Comparison of ENCODE assay signal across 17 mouse cellular contexts in the genomic region with DNA sequence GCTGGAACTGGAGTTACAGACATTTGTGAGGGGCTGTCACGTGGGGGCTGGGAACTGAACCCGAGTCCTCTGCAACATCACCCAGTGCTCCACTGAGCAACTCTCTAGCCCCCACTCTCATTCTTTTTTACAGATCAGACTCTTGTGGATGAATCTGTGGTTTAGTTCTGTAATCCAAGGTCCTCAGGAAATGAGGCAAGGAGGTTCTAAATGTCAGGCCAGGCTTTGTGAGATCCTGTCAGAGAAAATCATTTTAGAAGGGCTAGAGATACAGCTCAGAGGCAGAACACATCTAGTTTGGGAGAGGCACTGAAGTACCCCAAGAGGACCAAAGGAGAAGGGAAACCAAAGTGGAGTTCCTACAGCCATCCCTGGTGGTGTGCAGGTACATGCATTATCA. TPM values are rescaled to one million over a fixed set of nuclear protein-coding genes. Genes with fewer than 3 reads are reported as not detected.
DNase-seq lines count a peak whose midpoint lies in the region; ATAC-seq and TF ChIP-seq lines count a peak whose summit lies in the region.
"Had no signal": no experiment of that assay in that cellular context is flagged by ENCODE, and none has a peak within 500 bp of the region (broad histone marks: within the 10 kb centered on the region; RNA-seq: fewer than 3 reads in every experiment).

No protein-coding gene starts in this region.

- no peak overlapping the region for H3K4me2 ChIP-seq in liver, postnatal 0 days (ENCODE audit: low read depth, low read length)
- no peak overlapping the region for H3K4me2 ChIP-seq in kidney, embryonic 16.5 days (replicated peaks; ENCODE audit: low read depth, low read length)
- H3K4me2 ChIP-seq in intestine, embryonic 15.5 days (replicated peaks), result no peak overlapping the region

- DNase-seq in 416B (ENCODE audit: low read depth), result peak; percentile 80
- DNase-seq in liver, postnatal 0 days, result no peak
- no peak for DNase-seq in cerebellum, adult 8-10 months
- DNase-seq in adrenal gland, postnatal 14 days, result no peak
- DNase-seq: adrenal gland, adult 2 months; cerebellum, adult 11-12 months; cerebellum, postnatal 10 days; forebrain, postnatal 0 days; gastrocnemius, postnatal 14 days; kidney, adult 18-20 months had no signal

- H3K4me3 ChIP-seq in ES-Bruce4 (ENCODE audit: low read depth, low read length), result no peak overlapping the region
- H3K4me3 ChIP-seq in liver, postnatal 0 days (ENCODE audit: low read depth, low read length), result no peak overlapping the region
- H3K4me3 ChIP-seq in kidney, embryonic 16.5 days (ENCODE audit: low read length), result no peak overlapping the region
- no peak overlapping the region for H3K4me3 ChIP-seq in intestine, embryonic 15.5 days (replicated peaks)
- H3K4me3 ChIP-seq: hindbrain, embryonic 15.5 days had no signal

- no peak for TF ChIP-seq POLR2A in ES-Bruce4 (IDR thresholded peaks at IDR 0.05; ENCODE audit: insufficient read depth, low read length)

- TF ChIP-seq CTCF in ES-Bruce4 (IDR thresholded peaks at IDR 0.05; ENCODE audit: low read depth, low read length), result no peak
- no peak for TF ChIP-seq CTCF in liver, postnatal 0 days (IDR thresholded peaks at IDR 0.05; ENCODE audit: low read depth)

- no peaks in the 10 kb centered on the region for H3K9me3 ChIP-seq in ES-Bruce4 (replicated peaks; ENCODE audit: control insufficient read depth, insufficient read depth, low read length, poor library complexity, severe bottlenecking)
- no peaks in the 10 kb centered on the region for H3K9me3 ChIP-seq in liver, postnatal 0 days (ENCODE audit: low read length)
- 0 out of 2 replicates have a peak, but pooled peaks cover 2% of the 10 kb centered on the region for H3K9me3 ChIP-seq in kidney, embryonic 16.5 days (ENCODE audit: low read length)
- no peaks in the 10 kb centered on the region for H3K9me3 ChIP-seq in intestine, embryonic 15.5 days
- H3K9me3 ChIP-seq: embryonic facial prominence, embryonic 12.5 days; hindbrain, embryonic 15.5 days had no signal

- H3K27me3 ChIP-seq in ES-Bruce4 (ENCODE audit: control insufficient read depth, insufficient read depth, low read length, poor library complexity, severe bottlenecking), result no peaks in the 10 kb centered on the region
- H3K27me3 ChIP-seq in liver, postnatal 0 days (ENCODE audit: insufficient read depth, low read length), result no peaks in the 10 kb centered on the region
- no peaks in the 10 kb centered on the region for H3K27me3 ChIP-seq in kidney, embryonic 16.5 days (ENCODE audit: insufficient read depth, low read length)
- H3K27me3 ChIP-seq in intestine, embryonic 15.5 days (replicated peaks), result no peaks in the 10 kb centered on the region
- H3K27me3 ChIP-seq: embryonic facial prominence, embryonic 12.5 days; heart, embryonic 12.5 days; hindbrain, embryonic 15.5 days had no signal

- H3K36me3 ChIP-seq in ES-Bruce4 (ENCODE audit: control insufficient read depth, insufficient read depth, low read length, poor library complexity, severe bottlenecking), result no peaks in the 10 kb centered on the region
- H3K36me3 ChIP-seq in liver, postnatal 0 days (replicated peaks; ENCODE audit: insufficient read depth, low read length), result no peaks in the 10 kb centered on the region; the same call in 1 of the 2 replicates
- H3K36me3 ChIP-seq in kidney, embryonic 16.5 days (ENCODE audit: insufficient read depth, low read length), result 0 out of 2 replicates have a peak, but pooled peaks cover 3% of the 10 kb centered on the region
- no peaks in the 10 kb centered on the region for H3K36me3 ChIP-seq in intestine, embryonic 15.5 days
- H3K36me3 ChIP-seq: embryonic facial prominence, embryonic 12.5 days had no signal

- H3K4me1 ChIP-seq in ES-Bruce4 (ENCODE audit: control insufficient read depth, insufficient read depth, low read length), result peaks cover 4% of the 10 kb centered on the region
- H3K4me1 ChIP-seq in liver, postnatal 0 days (ENCODE audit: insufficient read depth), result peaks cover 14% of the 10 kb centered on the region
- peaks cover 9% of the 10 kb centered on the region for H3K4me1 ChIP-seq in kidney, embryonic 16.5 days (ENCODE audit: insufficient read depth, low read length)
- H3K4me1 ChIP-seq in intestine, embryonic 15.5 days (replicated peaks), result no peaks in the 10 kb centered on the region

- WGBS in liver, postnatal 0 days (ENCODE audit: insufficient replicate concordance), result 39% methylated on average over 2 of the region's 2 CpGs
- 81% methylated on average over 2 of the region's 2 CpGs for WGBS in kidney, embryonic 16.5 days
- 81% methylated on average over 2 of the region's 2 CpGs for WGBS in intestine, embryonic 15.5 days

- peak overlapping the region; percentile 57; the same call in 1 of the 2 replicates for H3K27ac ChIP-seq in ES-Bruce4 (ENCODE audit: insufficient read depth, low read length)
- 0 out of 2 replicates have a peak overlapping the region, but pooled peaks have one; percentile 12 for H3K27ac ChIP-seq in liver, postnatal 0 days (ENCODE audit: low read depth)
- H3K27ac ChIP-seq in kidney, embryonic 16.5 days (ENCODE audit: low read length), result no peak overlapping the region
- no peak overlapping the region for H3K27ac ChIP-seq in intestine, embryonic 15.5 days
- H3K27ac ChIP-seq: embryonic facial prominence, embryonic 12.5 days; hindbrain, embryonic 15.5 days had no signal

- TF ChIP-seq EP300 in ES-Bruce4 (IDR thresholded peaks at IDR 0.05; ENCODE audit: insufficient read depth, low read depth, low read length), result no peak
- TF ChIP-seq EP300 in liver, postnatal 0 days (IDR thresholded peaks at IDR 0.05; ENCODE audit: low read depth), result no peak

- no peak overlapping the region for H3K9ac ChIP-seq in ES-Bruce4 (ENCODE audit: low read depth, poor library complexity, severe bottlenecking)
- H3K9ac ChIP-seq in liver, postnatal 0 days (replicated peaks), result no peak overlapping the region
- no peak overlapping the region for H3K9ac ChIP-seq in kidney, embryonic 16.5 days (replicated peaks; ENCODE audit: low read length)
- H3K9ac ChIP-seq in intestine, embryonic 15.5 days, result no peak overlapping the region
- H3K9ac ChIP-seq: forebrain, postnatal 0 days; hindbrain, embryonic 15.5 days had no signal

- peak; percentile 48 for ATAC-seq in granulocyte monocyte progenitor cell, adult 5-6 weeks (replicated peaks; ENCODE audit: poor library complexity, severe bottlenecking)
- no peak for ATAC-seq in liver, postnatal 0 days
- ATAC-seq in kidney, embryonic 16.5 days (ENCODE audit: low FRiP score, low TSS enrichment), result no peak
- ATAC-seq in intestine, embryonic 15.5 days, result no peak

RNA-seq across cellular contexts. Expression of gene Ino80d, which starts 16.4 kb away (rescaled TPM):
- 31.4 and 32.5 TPM in 2 replicates for polyA plus RNA-seq in ES-Bruce4 (2011; ENCODE audit: insufficient read depth, insufficient read length, low read depth, missing spikeins)
- total RNA-seq in granulocyte monocyte progenitor cell, adult 5-6 weeks (2014; fragmentation: Nextera tagmentation), result 73.8 and 102 TPM in 2 replicates
- 20.6 and 24.0 TPM in 2 replicates for total RNA-seq in granulocyte monocyte progenitor cell, adult 5-6 weeks (2017)
- polyA plus RNA-seq in liver, postnatal 0 days (2015; fragmentation: Nextera tagmentation; extraction: Ambion mirVana), result 2.3 and 2.8 TPM in 2 replicates
- 9.5 and 10.6 TPM in 2 replicates for polyA plus RNA-seq in kidney, embryonic 16.5 days (2015; fragmentation: Nextera tagmentation; extraction: Ambion mirVana)
- polyA plus RNA-seq in intestine, embryonic 15.5 days (2015; fragmentation: Nextera tagmentation; extraction: Ambion mirVana), result 11.5 and 12.4 TPM in 2 replicates
- total RNA-seq in adrenal gland, postnatal 14 days (2021), result 29.3 and 32.2 TPM in 2 replicates

RNA-seq across cellular contexts. Expression of gene Eef1b2, which starts 45.7 kb away (rescaled TPM):
- polyA plus RNA-seq in ES-Bruce4 (2011; ENCODE audit: insufficient read depth, insufficient read length, low read depth, missing spikeins), result 2,024 and 2,095 TPM in 2 replicates
- 1,766 and 1,810 TPM in 2 replicates for total RNA-seq in granulocyte monocyte progenitor cell, adult 5-6 weeks (2014; fragmentation: Nextera tagmentation)
- 3,234 and 3,329 TPM in 2 replicates for total RNA-seq in granulocyte monocyte progenitor cell, adult 5-6 weeks (2017)
- 352 and 364 TPM in 2 replicates for polyA plus RNA-seq in liver, postnatal 0 days (2015; fragmentation: Nextera tagmentation; extraction: Ambion mirVana)
- polyA plus RNA-seq in kidney, embryonic 16.5 days (2015; fragmentation: Nextera tagmentation; extraction: Ambion mirVana), result 533 and 571 TPM in 2 replicates
- 545 and 642 TPM in 2 replicates for polyA plus RNA-seq in intestine, embryonic 15.5 days (2015; fragmentation: Nextera tagmentation; extraction: Ambion mirVana)
- 615 and 729 TPM in 2 replicates for total RNA-seq in adrenal gland, postnatal 14 days (2021)

RNA-seq across cellular contexts. Expression of gene Ndufs1, which starts 45.8 kb away (rescaled TPM):
- polyA plus RNA-seq in ES-Bruce4 (2011; ENCODE audit: insufficient read depth, insufficient read length, low read depth, missing spikeins), result 106 and 110 TPM in 2 replicates
- total RNA-seq in granulocyte monocyte progenitor cell, adult 5-6 weeks (2014; fragmentation: Nextera tagmentation), result 111 and 115 TPM in 2 replicates
- total RNA-seq in granulocyte monocyte progenitor cell, adult 5-6 weeks (2017), result 155 and 156 TPM in 2 replicates
- 88.8 and 102 TPM in 2 replicates for polyA plus RNA-seq in liver, postnatal 0 days (2015; fragmentation: Nextera tagmentation; extraction: Ambion mirVana)
- 188 TPM in 2 replicates for polyA plus RNA-seq in kidney, embryonic 16.5 days (2015; fragmentation: Nextera tagmentation; extraction: Ambion mirVana)
- 168 and 169 TPM in 2 replicates for polyA plus RNA-seq in intestine, embryonic 15.5 days (2015; fragmentation: Nextera tagmentation; extraction: Ambion mirVana)
- total RNA-seq in adrenal gland, postnatal 14 days (2021), result 359 and 361 TPM in 2 replicates

Comparison
In these comparisons a context has a peak if more than half of its experiments do, and no peak if none do; other contexts are left out.
1. H3K27ac ChIP-seq: peak in ES-Bruce4 (single experiment) and liver, postnatal 0 days (single experiment); none in kidney, embryonic 16.5 days (single experiment) and intestine, embryonic 15.5 days (single experiment).